Mouse (Mus musculus): ENCODE measurements around the gene Scrn1. TPM values are rescaled to one million over a fixed set of nuclear protein-coding genes. Genes with fewer than 3 reads are reported as not detected.
A peak's percentile ranks its signal among the peaks of the same experiment; 100 is the strongest.

The Scrn1 gene
- total and polyA plus RNA-seq, 2 experiments, result under 0.01 TPM; not detected in 1

DNA sequence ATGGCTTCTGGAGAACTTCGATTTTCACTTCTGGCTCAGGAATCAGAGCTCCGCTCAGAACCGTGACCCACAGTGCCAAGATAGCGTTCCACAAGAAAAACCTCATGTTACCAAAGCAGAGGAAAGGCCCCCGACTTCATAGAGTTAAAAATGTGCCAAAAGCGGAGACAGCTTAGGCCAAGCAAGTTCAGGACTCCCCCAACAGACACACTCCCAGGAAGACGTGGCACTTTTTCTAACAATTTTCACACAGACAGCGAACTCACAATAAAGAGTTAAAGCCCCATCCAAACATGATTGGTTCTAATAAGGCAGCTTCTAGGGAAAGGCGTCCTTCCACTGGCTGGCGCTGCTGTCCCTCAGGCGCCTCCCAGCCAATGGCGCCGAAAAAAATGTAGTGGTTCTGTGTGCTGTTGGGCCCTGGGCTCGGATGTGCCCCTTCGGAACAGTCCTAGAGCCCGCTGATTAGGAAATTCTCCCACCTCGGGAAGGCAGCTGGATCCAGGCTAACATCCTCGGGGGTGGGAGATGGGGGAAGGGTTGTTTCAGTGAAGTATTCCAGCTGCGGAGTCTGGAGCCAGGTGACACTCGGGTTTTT lies 26.7 kb upstream of the Scrn1 start:
- under 1% methylated on average over 20 of the region's 20 CpGs for WGBS
- Histone ChIP-seq H3K27me3 (ENCODE audit: control insufficient read depth, insufficient read depth, low read length) (no peaks in the 10 kb centered on the region), H3K4me3 (ENCODE audit: insufficient read depth, low read depth, low read length) (peak overlapping the region; percentile 69), H3K36me3 (ENCODE audit: control insufficient read depth, insufficient read depth, low read length) (no peaks in the 10 kb centered on the region), H3K4me1 (ENCODE audit: control insufficient read depth, insufficient read depth, low read length) (peaks cover 16% of the 10 kb centered on the region), H3K9ac (ENCODE audit: low read depth, low read length) (peak overlapping the region; percentile 79), H3K27ac (replicated peaks; ENCODE audit: insufficient read depth, low read depth, low read length) (peak overlapping the region; percentile 84), H3K79me2 (ENCODE audit: control insufficient read depth, insufficient read depth, low read length) (peaks cover 8% of the 10 kb centered on the region)
- peak; percentile 87 for DNase-seq (ENCODE audit: extremely low read depth, low read depth, low spot score)
- TF ChIP-seq CTCF (IDR thresholded peaks at IDR 0.05; ENCODE audit: low read depth, low read length) (no peak), POLR2A (IDR thresholded peaks at IDR 0.05; ENCODE audit: extremely low read depth, insufficient read depth, low read length) (0 out of 2 replicates have a peak, but pooled peaks have one; percentile 20)

DNA sequence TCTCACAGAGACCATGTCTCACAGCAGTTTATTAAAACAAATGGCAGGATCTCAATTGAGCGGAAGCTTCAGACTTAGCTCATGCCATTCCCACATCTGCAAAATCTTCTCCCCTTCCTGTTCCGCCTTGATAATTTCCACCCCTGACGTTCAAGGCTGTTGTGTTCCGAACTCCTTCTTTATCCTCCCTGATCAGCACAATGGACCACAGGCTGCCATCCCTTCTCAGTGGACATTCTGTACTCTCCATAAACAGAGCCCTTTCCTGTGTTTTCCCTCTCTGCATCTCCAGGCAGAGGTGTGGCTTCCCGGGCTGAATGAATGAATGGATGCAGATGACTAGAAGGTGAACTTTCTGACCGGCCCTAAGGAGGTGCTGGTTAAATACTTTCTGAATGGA lies 25.5 kb upstream of the Scrn1 start:
- Histone ChIP-seq H3K27me3 (ENCODE audit: control insufficient read depth, insufficient read depth, low read length) (no peaks in the 10 kb centered on the region), H3K9ac (ENCODE audit: low read depth, low read length) (no peak overlapping the region), H3K27ac (replicated peaks; ENCODE audit: insufficient read depth, low read depth, low read length) (no peak overlapping the region), H3K79me2 (ENCODE audit: control insufficient read depth, insufficient read depth, low read length) (peaks cover 8% of the 10 kb centered on the region), H3K4me3 (ENCODE audit: insufficient read depth, low read depth, low read length) (no peak overlapping the region), H3K4me1 (ENCODE audit: control insufficient read depth, insufficient read depth, low read length) (peaks cover 11% of the 10 kb centered on the region), H3K36me3 (ENCODE audit: control insufficient read depth, insufficient read depth, low read length) (no peaks in the 10 kb centered on the region)
- TF ChIP-seq CTCF (IDR thresholded peaks at IDR 0.05; ENCODE audit: low read depth, low read length) (no peak), POLR2A (IDR thresholded peaks at IDR 0.05; ENCODE audit: extremely low read depth, insufficient read depth, low read length) (no peak)
- DNase-seq (ENCODE audit: extremely low read depth, low read depth, low spot score), result no peak
- WGBS, result 54% methylated on average over 6 of the region's 6 CpGs

DNA sequence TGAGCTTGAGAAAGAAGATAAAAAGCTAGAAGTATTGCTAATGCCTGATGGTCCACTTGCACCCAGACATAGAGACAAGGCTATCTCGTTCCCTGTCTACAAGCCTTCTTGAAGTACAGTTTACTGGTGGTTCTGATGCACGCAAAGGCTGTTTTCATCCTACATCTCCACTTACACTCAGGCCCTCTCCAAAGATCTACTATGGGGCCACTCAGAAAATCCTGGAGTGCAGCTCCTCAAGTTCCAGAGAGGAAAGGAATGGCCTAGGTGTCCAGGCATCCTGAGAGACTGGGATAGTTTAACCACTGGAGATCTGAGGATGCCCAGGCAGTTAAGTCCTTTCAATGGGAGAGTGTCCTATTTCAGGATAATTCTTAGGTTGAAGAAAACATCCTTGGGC lies 24.4 kb upstream of the Scrn1 start:
- H3K4me1 ChIP-seq (ENCODE audit: control insufficient read depth, insufficient read depth, low read length), result peaks cover 5% of the 10 kb centered on the region; the same call in 1 of the 2 replicates
- H3K36me3 ChIP-seq (ENCODE audit: control insufficient read depth, insufficient read depth, low read length), result peaks cover under 1% of the 10 kb centered on the region; the same call in 1 of the 2 replicates
- TF ChIP-seq CTCF (IDR thresholded peaks at IDR 0.05; ENCODE audit: low read depth, low read length) (no peak), POLR2A (IDR thresholded peaks at IDR 0.05; ENCODE audit: extremely low read depth, insufficient read depth, low read length) (no peak)
- H3K27ac ChIP-seq (replicated peaks; ENCODE audit: insufficient read depth, low read depth, low read length), result no peak overlapping the region
- DNase-seq (ENCODE audit: extremely low read depth, low read depth, low spot score), result no peak
- no peak overlapping the region for H3K4me3 ChIP-seq (ENCODE audit: insufficient read depth, low read depth, low read length)
- no peak overlapping the region for H3K9ac ChIP-seq (ENCODE audit: low read depth, low read length)
- H3K79me2 ChIP-seq (ENCODE audit: control insufficient read depth, insufficient read depth, low read length), result peaks cover 8% of the 10 kb centered on the region
- 94% methylated on average over 2 of the region's 2 CpGs for WGBS
- H3K27me3 ChIP-seq (ENCODE audit: control insufficient read depth, insufficient read depth, low read length), result no peaks in the 10 kb centered on the region

DNA sequence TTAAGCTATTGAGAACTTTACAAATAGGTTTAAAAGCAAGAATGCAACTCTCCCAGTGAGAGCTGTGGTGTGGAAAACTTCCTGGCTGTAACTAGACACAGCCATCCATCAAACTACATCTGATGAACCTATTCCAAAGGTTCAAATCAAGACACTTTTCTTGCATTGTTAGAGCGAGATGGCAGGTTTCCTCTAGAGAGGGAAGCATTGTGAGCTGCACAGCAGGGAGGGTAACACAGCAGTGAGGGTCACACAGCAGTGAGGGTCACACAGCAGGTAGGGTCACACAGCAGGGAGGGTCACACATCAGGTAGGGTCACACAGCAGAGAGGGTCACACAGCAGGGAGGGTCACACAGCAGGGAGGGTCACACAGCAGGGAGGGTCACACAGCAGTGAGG lies 21.9 kb upstream of the Scrn1 start:
- H3K36me3 ChIP-seq (ENCODE audit: control insufficient read depth, insufficient read depth, low read length), result peaks cover 8% of the 10 kb centered on the region; the same call in 1 of the 2 replicates

DNA sequence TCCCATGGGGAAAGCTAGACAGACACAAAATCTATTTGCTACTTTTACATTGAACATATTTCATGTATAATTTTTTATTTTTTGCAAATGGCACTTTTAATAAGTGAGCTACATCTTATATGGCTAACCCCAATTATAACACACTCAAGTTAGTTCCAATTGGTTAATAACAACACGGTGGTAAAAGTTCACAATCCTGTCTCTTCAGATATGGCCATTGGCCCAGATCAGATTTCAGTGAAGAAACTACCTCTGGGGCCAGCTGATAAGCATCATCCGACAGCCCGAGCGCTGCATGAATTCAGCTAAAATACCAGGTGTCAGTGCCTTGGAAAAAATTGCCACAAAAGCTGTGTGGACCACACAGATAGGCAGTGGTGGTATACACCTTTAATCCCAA lies 21.4 kb upstream of the Scrn1 start:
- DNase-seq (ENCODE audit: extremely low read depth, low read depth, low spot score), result peak; percentile 55
- H3K27ac ChIP-seq (replicated peaks; ENCODE audit: insufficient read depth, low read depth, low read length), result no peak overlapping the region
- WGBS, result 26% methylated on average over 4 of the region's 4 CpGs
- no peak overlapping the region for H3K9ac ChIP-seq (ENCODE audit: low read depth, low read length)
- peaks cover 9% of the 10 kb centered on the region; the same call in 1 of the 2 replicates for H3K36me3 ChIP-seq (ENCODE audit: control insufficient read depth, insufficient read depth, low read length)
- H3K4me3 ChIP-seq (ENCODE audit: insufficient read depth, low read depth, low read length), result no peak overlapping the region
- peaks cover 5% of the 10 kb centered on the region; the same call in 1 of the 2 replicates for H3K79me2 ChIP-seq (ENCODE audit: control insufficient read depth, insufficient read depth, low read length)
- peaks cover 5% of the 10 kb centered on the region; the same call in 1 of the 2 replicates for H3K4me1 ChIP-seq (ENCODE audit: control insufficient read depth, insufficient read depth, low read length)
- no peak for TF ChIP-seq CTCF (IDR thresholded peaks at IDR 0.05; ENCODE audit: low read depth, low read length)
- H3K27me3 ChIP-seq (ENCODE audit: control insufficient read depth, insufficient read depth, low read length), result no peaks in the 10 kb centered on the region

More for the DNA sequence above, 21.9 kb upstream of the Scrn1 start:
- Histone ChIP-seq H3K27me3 (ENCODE audit: control insufficient read depth, insufficient read depth, low read length) (no peaks in the 10 kb centered on the region), H3K79me2 (ENCODE audit: control insufficient read depth, insufficient read depth, low read length) (peaks cover 5% of the 10 kb centered on the region; the same call in 1 of the 2 replicates), H3K4me1 (ENCODE audit: control insufficient read depth, insufficient read depth, low read length) (peaks cover 5% of the 10 kb centered on the region; the same call in 1 of the 2 replicates), H3K27ac (replicated peaks; ENCODE audit: insufficient read depth, low read depth, low read length) (no peak overlapping the region), H3K4me3 (ENCODE audit: insufficient read depth, low read depth, low read length) (no peak overlapping the region), H3K9ac (ENCODE audit: low read depth, low read length) (no peak overlapping the region)
- TF ChIP-seq POLR2A (IDR thresholded peaks at IDR 0.05; ENCODE audit: extremely low read depth, insufficient read depth, low read length) (no peak), CTCF (IDR thresholded peaks at IDR 0.05; ENCODE audit: low read depth, low read length) (no peak)
- WGBS, result 70% methylated on average over 1 of the region's 1 CpGs
- DNase-seq (ENCODE audit: extremely low read depth, low read depth, low spot score), result no peak

DNA sequence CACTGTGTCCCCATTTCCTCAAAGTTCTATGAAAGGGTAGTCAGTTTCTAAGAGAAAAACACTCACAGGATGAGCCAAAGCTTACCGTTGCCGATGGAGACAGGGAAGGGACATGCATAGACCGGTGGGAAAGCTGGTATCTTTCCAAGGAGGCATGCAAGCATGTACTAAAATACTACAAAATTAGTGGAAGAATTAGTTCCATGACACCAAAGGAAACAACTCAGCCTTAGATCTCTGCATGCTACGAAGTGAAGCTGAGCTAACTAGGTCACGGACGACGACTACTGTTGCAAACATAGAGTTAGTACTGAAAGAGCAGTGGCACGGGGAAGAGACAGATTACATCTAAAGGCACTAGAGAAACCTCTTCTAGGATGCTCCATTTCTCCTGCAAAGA lies 20.6 kb upstream of the Scrn1 start:
- peaks cover 15% of the 10 kb centered on the region for H3K36me3 ChIP-seq (ENCODE audit: control insufficient read depth, insufficient read depth, low read length)
- H3K9ac ChIP-seq (ENCODE audit: low read depth, low read length), result no peak overlapping the region
- peaks cover 5% of the 10 kb centered on the region; the same call in 1 of the 2 replicates for H3K79me2 ChIP-seq (ENCODE audit: control insufficient read depth, insufficient read depth, low read length)
- TF ChIP-seq CTCF (IDR thresholded peaks at IDR 0.05; ENCODE audit: low read depth, low read length) (no peak), POLR2A (IDR thresholded peaks at IDR 0.05; ENCODE audit: extremely low read depth, insufficient read depth, low read length) (no peak)
- H3K4me3 ChIP-seq (ENCODE audit: insufficient read depth, low read depth, low read length), result no peak overlapping the region
- H3K4me1 ChIP-seq (ENCODE audit: control insufficient read depth, insufficient read depth, low read length), result peaks cover 5% of the 10 kb centered on the region; the same call in 1 of the 2 replicates
- no peak for DNase-seq (ENCODE audit: extremely low read depth, low read depth, low spot score)
- WGBS, result 82% methylated on average over 8 of the region's 8 CpGs
- H3K27ac ChIP-seq (replicated peaks; ENCODE audit: insufficient read depth, low read depth, low read length), result no peak overlapping the region
- no peaks in the 10 kb centered on the region for H3K27me3 ChIP-seq (ENCODE audit: control insufficient read depth, insufficient read depth, low read length)

Data from liver, adult 2 months (tissue).